Mouse (Mus musculus) forebrain, postnatal 0 days (tissue): ENCODE data around the gene Lrrc29. TPM values are rescaled to one million over a fixed set of nuclear protein-coding genes. Genes with fewer than 3 reads are reported as not detected.

Source experiments
- ATAC-seq: fragments of 200-750 bp; cut with Nextera tagmentation; 2 replicates; pipeline ENCODE4 v1.8.0; 2017; ENCODE audit warnings: mild to moderate bottlenecking, moderate library complexity
- DNase-seq: peaks from one replicate; pipeline ENCODE4 v3.0.0-alpha.2; 2015
- H3K27ac ChIP-seq: fragments of 300-500 bp; sonication (generic); 2 replicates; pipeline ENCODE4 v1.5.1; 2014; ENCODE audit warnings: low read depth, mild to moderate bottlenecking, antibody characterized with exemption, low read length, moderate library complexity, mixed read lengths
- H3K27me3 ChIP-seq: fragments of 300-500 bp; sonication (generic); 2 replicates; pipeline ENCODE4 v1.6.1; 2014; ENCODE audit warnings: mild to moderate bottlenecking, low read length, mixed read lengths; ENCODE audit not compliant: insufficient read depth
- H3K36me3 ChIP-seq: fragments of 300-500 bp; sonication (generic); 2 replicates; pipeline ENCODE4 v1.6.1; 2014; ENCODE audit warnings: mild to moderate bottlenecking, moderate library complexity; ENCODE audit not compliant: insufficient read depth
- H3K4me1 ChIP-seq: fragments of 300-500 bp; sonication (generic); 2 replicates; pipeline ENCODE4 v1.6.1; 2014; ENCODE audit warnings: antibody characterized with exemption; ENCODE audit not compliant: insufficient read depth
- H3K4me2 ChIP-seq: fragments of 300-500 bp; sonication (generic); 2 replicates; pipeline ENCODE4 v1.6.1; 2014; ENCODE audit warnings: low read depth, mild to moderate bottlenecking, moderate library complexity
- H3K4me3 ChIP-seq: fragments of 300-500 bp; sonication (generic); 2 replicates; pipeline ENCODE4 v1.5.1; 2014; ENCODE audit warnings: low read depth, low read length, mixed read lengths
- H3K9ac ChIP-seq: fragments of 300-500 bp; sonication (generic); 2 replicates; pipeline ENCODE4 v1.6.1; 2014; ENCODE audit warnings: mild to moderate bottlenecking
- H3K9me3 ChIP-seq: fragments of 300-500 bp; sonication (generic); 2 replicates; pipeline ENCODE4 v1.6.1; 2016; ENCODE audit warnings: low read length
- CTCF ChIP-seq: sonication (generic); IDR thresholded peaks from 2 replicates; pipeline ENCODE4 v1.5.1; 2016; ENCODE audit warnings: antibody characterized with exemption, control low read depth, low read depth
- WGBS: fragments of 180-500 bp; shearing (Covaris S2); extraction: QIAGEN DNeasy Blood & Tissue Kit; methylation state at CpG from one replicate; pipeline ENCODE4 v1.1.7; 2014; 5-methylcytosine and 5-hydroxymethylcytosine counted together
- polyA plus RNA-seq: library from polyadenylated mRNA; unstranded; fragments of >200 nt; fragmentation: Nextera tagmentation; extraction: Ambion mirVana; gene quantifications from 2 replicates; pipeline ENCODE4 v1.2.1, GENCODE M21; 2015
- total RNA-seq: library from RNA; depleted of rRNA; stranded (reverse); fragments of >200 nt; gene quantifications from 2 replicates; pipeline ENCODE4 v1.2.3, GENCODE M21; 2014

Lrrc29 gene
- total and polyA plus RNA-seq, 2 experiments from 2014 or later: 2.1 to 3.0 TPM

DNA sequence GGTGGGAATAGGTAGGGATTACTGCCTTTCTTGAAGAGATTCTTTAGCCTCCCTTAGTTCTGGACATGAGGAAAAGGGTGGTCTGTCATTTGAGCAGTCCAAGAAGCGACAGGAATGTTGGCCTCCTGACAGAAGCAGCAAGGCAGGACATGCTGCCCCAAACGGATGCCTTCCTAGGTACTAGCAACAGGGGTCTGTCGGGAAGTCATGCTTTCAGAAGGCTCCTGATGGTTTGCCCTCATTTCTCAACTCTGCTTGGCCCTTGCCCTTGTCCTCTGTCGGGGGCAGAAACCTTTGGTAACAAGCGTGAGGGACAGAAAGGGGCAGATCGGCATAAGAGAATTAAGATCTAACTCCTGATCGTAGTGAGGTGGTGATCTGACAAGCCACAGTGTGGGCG is 16.0 kb downstream of the Lrrc29 start:
- Histone ChIP-seq H3K27ac (no peak overlapping the region), H3K36me3 (peaks cover 68% of the 10 kb centered on the region), H3K27me3 (no peaks in the 10 kb centered on the region), H3K4me1 (peaks cover 4% of the 10 kb centered on the region; the same call in 1 of the 2 replicates), H3K4me2 (no peak overlapping the region), H3K4me3 (no peak overlapping the region), H3K9me3 (no peaks in the 10 kb centered on the region), H3K9ac (no peak overlapping the region)
- no peak for ATAC-seq
- no peak for TF ChIP-seq CTCF
- 89% methylated on average over 8 of the region's 8 CpGs for WGBS
- no peak for DNase-seq

DNA sequence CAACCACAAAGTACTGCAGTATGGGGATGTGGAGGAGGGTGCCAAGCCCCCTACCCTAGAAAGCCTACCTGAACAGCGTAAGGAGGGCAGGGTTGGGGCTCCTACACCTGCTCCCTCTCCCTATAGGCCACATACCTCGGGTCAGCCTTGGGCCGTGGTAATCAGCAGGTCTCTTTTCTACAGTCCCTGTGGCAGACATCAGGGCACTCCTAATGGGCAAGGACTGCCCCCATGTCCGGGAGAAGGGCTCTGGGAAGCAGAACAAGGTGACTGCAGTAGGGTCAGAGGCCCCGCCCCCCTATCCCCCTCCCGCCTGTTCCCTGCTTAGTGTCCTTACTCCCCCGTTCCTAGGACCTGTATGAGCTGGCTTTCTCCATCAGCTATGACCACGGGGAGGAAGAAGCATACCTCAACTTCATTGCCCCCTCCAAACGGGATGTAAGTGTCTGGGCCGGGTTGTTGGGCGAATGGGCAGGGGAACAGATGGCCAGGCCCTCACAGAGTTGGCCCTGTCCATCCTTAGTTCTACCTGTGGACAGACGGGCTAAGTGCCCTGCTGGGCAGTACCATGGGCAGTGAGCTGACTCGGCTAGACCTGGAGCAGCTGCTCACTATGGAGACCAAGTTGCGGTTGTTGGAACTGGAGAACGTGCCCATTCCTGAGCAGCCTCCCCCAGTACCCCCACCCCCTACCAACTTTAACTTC is 16.8 kb downstream of the Lrrc29 start:
- no peak overlapping the region for H3K27ac ChIP-seq
- no peak overlapping the region for H3K4me2 ChIP-seq
- H3K36me3 ChIP-seq: peaks cover 67% of the 10 kb centered on the region
- WGBS: 81% methylated on average over 15 of the region's 15 CpGs
- H3K27me3 ChIP-seq: no peaks in the 10 kb centered on the region
- ATAC-seq (no peak), DNase-seq (no peak)
- H3K4me3 ChIP-seq: no peak overlapping the region
- TF ChIP-seq CTCF: no peak
- H3K9me3 ChIP-seq: no peaks in the 10 kb centered on the region
- no peak overlapping the region for H3K9ac ChIP-seq
- peaks cover 4% of the 10 kb centered on the region; the same call in 1 of the 2 replicates for H3K4me1 ChIP-seq

- Histone ChIP-seq H3K4me1 (peaks cover 4% of the 10 kb centered on the region; the same call in 1 of the 2 replicates), H3K4me2 (no peak overlapping the region), H3K27ac (no peak overlapping the region), H3K4me3 (no peak overlapping the region), H3K27me3 (no peaks in the 10 kb centered on the region), H3K36me3 (peaks cover 66% of the 10 kb centered on the region), H3K9me3 (no peaks in the 10 kb centered on the region), H3K9ac (no peak overlapping the region)
- DNase-seq: no peak
- TF ChIP-seq CTCF: no peak
- 92% methylated on average over 10 of the region's 10 CpGs for WGBS
- no peak for ATAC-seq
Observed at GRCm38 (mm10) chr8:105308428-105308827, 17.6 kb downstream of the Lrrc29 start.

DNA sequence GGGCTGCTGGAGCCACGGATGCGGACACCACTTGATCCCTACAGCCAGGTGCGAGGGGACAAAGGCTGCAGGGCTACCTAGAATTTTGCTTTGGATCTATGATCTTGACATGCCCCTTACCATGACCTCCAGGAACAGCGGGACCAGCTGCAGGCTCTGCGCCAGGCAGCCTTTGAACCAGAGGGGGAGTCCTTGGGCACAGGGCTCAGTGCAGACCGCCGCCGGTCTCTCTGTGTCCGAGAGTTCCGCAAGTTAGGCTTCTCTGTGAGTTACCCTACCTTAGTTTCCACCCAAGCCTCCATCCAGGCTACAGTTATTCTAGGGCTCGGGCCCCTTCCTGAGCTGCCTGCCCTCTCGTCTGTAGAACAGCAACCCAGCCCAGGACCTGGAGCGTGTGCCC is 18.4 kb downstream of the Lrrc29 start:
- Histone ChIP-seq H3K27me3 (no peaks in the 10 kb centered on the region), H3K36me3 (peaks cover 65% of the 10 kb centered on the region), H3K4me3 (no peak overlapping the region), H3K4me2 (no peak overlapping the region), H3K27ac (no peak overlapping the region), H3K4me1 (peaks cover 4% of the 10 kb centered on the region; the same call in 1 of the 2 replicates), H3K9ac (no peak overlapping the region), H3K9me3 (no peaks in the 10 kb centered on the region)
- WGBS: 96% methylated on average over 13 of the region's 13 CpGs
- DNase-seq (no peak), ATAC-seq (no peak)
- TF ChIP-seq CTCF: no peak

DNA sequence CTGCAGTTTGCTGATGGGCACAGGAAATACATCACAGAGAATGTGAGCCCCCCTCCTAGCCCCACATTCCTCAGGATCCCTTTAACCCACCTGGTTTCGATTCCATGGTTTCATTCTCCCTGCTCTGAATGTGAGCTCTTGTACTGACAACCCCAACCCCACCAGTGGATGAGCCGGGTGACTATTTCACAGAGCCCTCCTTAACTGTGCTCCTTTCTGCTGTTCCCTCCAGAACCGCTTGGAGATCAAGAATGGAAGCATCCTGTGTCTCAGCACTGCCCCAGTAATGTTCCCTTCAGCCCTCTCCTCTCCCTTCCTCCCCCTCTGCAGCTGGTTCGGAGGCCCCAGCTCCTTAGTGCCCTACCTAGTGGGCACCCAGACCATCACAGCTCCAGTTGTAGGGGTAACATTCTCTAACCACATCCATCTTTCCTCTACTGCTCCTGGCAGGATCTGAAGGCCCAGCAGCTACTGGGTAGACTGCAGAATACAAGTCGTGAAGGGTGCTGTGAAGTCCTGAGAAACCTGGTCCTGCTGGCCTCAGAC is 19.9 kb downstream of the Lrrc29 start:
- no peak overlapping the region for H3K4me3 ChIP-seq
- 66% methylated on average over 5 of the region's 5 CpGs for WGBS

GRCm38 (mm10) chr8:105305211-105306145 is 20.6 kb downstream of the Lrrc29 start, which contains the start of gene Elmo3:
TSS of gene Elmo3 (plus strand) at chr8:105305601.
- ATAC-seq: peak; percentile 56
- Histone ChIP-seq H3K4me2 (peak within 1 kb of the TSS; percentile 26), H3K4me1 (peaks cover 4% of the 10 kb centered on the region; the same call in 1 of the 2 replicates), H3K36me3 (peaks cover 78% of the 10 kb centered on the region), H3K9ac (peak within 1 kb of the TSS; percentile 10; the same call in 1 of the 2 replicates), H3K9me3 (no peaks in the 10 kb centered on the region), H3K27me3 (no peaks in the 10 kb centered on the region), H3K27ac (no peak within 1 kb of the TSS), H3K4me3 (no peak within 1 kb of the TSS)
- TF ChIP-seq CTCF: peak; percentile 22; the same call in 1 of the 2 replicates
- no peak for DNase-seq
- 10% methylated on average over 30 of the region's 30 CpGs for WGBS

More for the DNA sequence above, 19.9 kb downstream of the Lrrc29 start:
- H3K9ac ChIP-seq: peak overlapping the region; percentile 10; the same call in 1 of the 2 replicates
- peak overlapping the region; percentile 26; the same call in 1 of the 2 replicates for H3K4me2 ChIP-seq
- no peak for DNase-seq
- peaks cover 70% of the 10 kb centered on the region for H3K36me3 ChIP-seq
- H3K4me1 ChIP-seq: peaks cover 4% of the 10 kb centered on the region; the same call in 1 of the 2 replicates
- no peaks in the 10 kb centered on the region for H3K27me3 ChIP-seq
- peak; percentile 51 for ATAC-seq
- H3K9me3 ChIP-seq: no peaks in the 10 kb centered on the region
- no peak for TF ChIP-seq CTCF
- H3K27ac ChIP-seq: no peak overlapping the region
